In the genomic region with DNA sequence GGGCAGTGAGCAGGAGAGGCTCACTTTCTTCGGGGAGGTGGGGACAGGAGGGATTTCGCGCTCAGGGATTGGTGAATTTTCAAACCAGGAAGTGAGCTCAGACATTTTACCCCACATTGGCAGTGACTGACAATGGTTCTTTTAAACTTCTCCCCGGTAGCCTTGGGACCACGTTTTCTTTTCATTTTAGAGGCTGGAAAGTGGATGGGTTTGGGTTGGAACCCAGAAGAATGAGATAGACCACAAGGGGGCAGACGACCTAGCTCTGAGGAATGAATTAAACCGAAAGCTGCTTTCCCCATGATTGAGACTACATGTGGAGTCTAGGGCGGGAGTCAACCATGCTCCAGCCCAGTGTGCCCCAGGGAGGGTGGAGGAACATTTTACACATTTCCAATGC, we compare ENCODE assay signal across 12 mouse cellular contexts. TPM values are rescaled to one million over a fixed set of nuclear protein-coding genes. Genes with fewer than 3 reads are reported as not detected.
A peak's percentile ranks its signal among the peaks of the same experiment; 100 is the strongest.
DNase-seq lines count a peak whose midpoint lies in the region; ATAC-seq and TF ChIP-seq lines count a peak whose summit lies in the region.
"Had no signal": no experiment of that assay in that cellular context is flagged by ENCODE, and none has a peak within 500 bp of the region (broad histone marks: within the 10 kb centered on the region; RNA-seq: fewer than 3 reads in every experiment).

No protein-coding gene starts in this region.

- no peak overlapping the region for H3K4me3 ChIP-seq in kidney, adult 2 months (ENCODE audit: insufficient read depth, low read depth, low read length)
- peak overlapping the region; percentile 54 for H3K4me3 ChIP-seq in E14TG2a.4 (replicated peaks; ENCODE audit: low read length)
- H3K4me3 ChIP-seq in forebrain, embryonic 15.5 days: no peak overlapping the region
- H3K4me3 ChIP-seq: limb, embryonic 13.5 days had no signal

- H3K9ac ChIP-seq in forebrain, embryonic 15.5 days (replicated peaks): no peak overlapping the region
- H3K9ac ChIP-seq: limb, embryonic 13.5 days had no signal

- WGBS in kidney, adult 2 months: 77% methylated on average over 8 of the region's 8 CpGs
- 74% methylated on average over 8 of the region's 8 CpGs for WGBS in forebrain, embryonic 15.5 days

- no peak for TF ChIP-seq POLR2A in kidney, adult 2 months (IDR thresholded peaks at IDR 0.05; ENCODE audit: low read depth, low read length)

- H3K4me1 ChIP-seq in kidney, adult 2 months (ENCODE audit: control insufficient read depth, insufficient read depth, low read length): no peaks in the 10 kb centered on the region
- peaks cover 11% of the 10 kb centered on the region for H3K4me1 ChIP-seq in E14TG2a.4 (replicated peaks; ENCODE audit: low read depth, low read length)
- no peaks in the 10 kb centered on the region for H3K4me1 ChIP-seq in forebrain, embryonic 15.5 days

- no peaks in the 10 kb centered on the region for H3K9me3 ChIP-seq in E14TG2a.4 (ENCODE audit: low read length)
- no peaks in the 10 kb centered on the region for H3K9me3 ChIP-seq in forebrain, embryonic 15.5 days
- H3K9me3 ChIP-seq: limb, embryonic 13.5 days had no signal

- peak; percentile 50; the same call in 1 of the 2 replicates for ATAC-seq in common myeloid progenitor, adult 5-6 weeks (replicated peaks; ENCODE audit: low read depth, poor library complexity, severe bottlenecking)
- no peak for ATAC-seq in forebrain, embryonic 15.5 days (replicated peaks)

- no peak overlapping the region for H3K27ac ChIP-seq in kidney, adult 2 months (ENCODE audit: insufficient read depth, low read depth, low read length)
- H3K27ac ChIP-seq in forebrain, embryonic 15.5 days (replicated peaks): no peak overlapping the region
- H3K27ac ChIP-seq: limb, embryonic 13.5 days had no signal

- no peaks in the 10 kb centered on the region for H3K27me3 ChIP-seq in kidney, adult 2 months (replicated peaks; ENCODE audit: control insufficient read depth, insufficient read depth, low read length)
- no peaks in the 10 kb centered on the region for H3K27me3 ChIP-seq in E14TG2a.4 (ENCODE audit: insufficient read depth, low read length)
- no peaks in the 10 kb centered on the region for H3K27me3 ChIP-seq in forebrain, embryonic 15.5 days
- H3K27me3 ChIP-seq: limb, embryonic 13.5 days had no signal

- no peaks in the 10 kb centered on the region for H3K36me3 ChIP-seq in kidney, adult 2 months (ENCODE audit: control insufficient read depth, insufficient read depth, low read length)
- peaks cover 14% of the 10 kb centered on the region for H3K36me3 ChIP-seq in E14TG2a.4 (ENCODE audit: insufficient read depth, low read length)
- H3K36me3 ChIP-seq in forebrain, embryonic 15.5 days: no peaks in the 10 kb centered on the region
- H3K36me3 ChIP-seq: limb, embryonic 13.5 days had no signal

- DNase-seq in kidney, adult 2 months: no peak
- DNase-seq in kidney, postnatal 10 days: no peak
- peak; percentile 56 for DNase-seq in 3T3-L1 (ENCODE audit: low read depth, low spot score)
- DNase-seq in gastrocnemius, postnatal 4 days (ENCODE audit: low spot score in 2 of 2): no peak
- no peak for DNase-seq in heart, adult 9 months (ENCODE audit: low spot score in 2 of 2)
- DNase-seq: cerebellum, postnatal 14 days; kidney, postnatal 14 days; right cerebral cortex, adult 18-20 months had no signal

- H3K4me2 ChIP-seq in forebrain, embryonic 15.5 days (replicated peaks): no peak overlapping the region
- H3K4me2 ChIP-seq: limb, embryonic 13.5 days had no signal

- peak; percentile 33; the same call in 1 of the 2 replicates for TF ChIP-seq CTCF in kidney, adult 2 months (conservative IDR thresholded peaks at IDR 0.05; ENCODE audit: insufficient read depth, insufficient read length, low read depth, low read length)
- peak; percentile 56 for TF ChIP-seq CTCF in E14TG2a.4 (conservative IDR thresholded peaks at IDR 0.05; ENCODE audit: low read length)

RNA-seq across cellular contexts. Expression of a gene that starts 8.0 kb away (rescaled TPM):
- 6.1 TPM in 2 replicates for polyA plus RNA-seq in kidney, adult 2 months (2012; rRNA removed)
- total RNA-seq in common myeloid progenitor, adult 5-6 weeks (2017): 7.9 and 9.2 TPM in 2 replicates
- total RNA-seq in gastrocnemius, postnatal 4 days (2021): 1 to 10 TPM; 9.1 to 9.3 TPM
- 4.9 and 5.5 TPM in 2 replicates for polyA plus RNA-seq in forebrain, embryonic 15.5 days (2015; fragmentation: Nextera tagmentation; extraction: Ambion mirVana)
